Mouse (Mus musculus) left cerebral cortex, postnatal 10 days (tissue): ENCODE measurements around the gene Sbpl. TPM values are rescaled to one million over a fixed set of nuclear protein-coding genes. Genes with fewer than 3 reads are reported as not detected.

Source experiments
- DNase-seq, 2 experiments: peaks; one replicate each; pipeline ENCODE4 v3.0.0; 2021 to 2022; ENCODE audit warnings: low spot score in 2 of 2, mixed read lengths in 1 of 2; ENCODE audit errors: extremely low spot score in 1 of 2
- intact Hi-C: fragments of 180-260 bp; cut with DNase I; formaldehyde crosslinking; loops from one replicate; pipeline ENCODE4 v1.15.1; 2025
- total RNA-seq, 2 experiments: library from RNA; stranded (reverse); gene quantifications; 2 replicates each; pipeline ENCODE4 v1.2.3; 2021

The Sbpl gene
- total RNA-seq, result not detected

DNA sequence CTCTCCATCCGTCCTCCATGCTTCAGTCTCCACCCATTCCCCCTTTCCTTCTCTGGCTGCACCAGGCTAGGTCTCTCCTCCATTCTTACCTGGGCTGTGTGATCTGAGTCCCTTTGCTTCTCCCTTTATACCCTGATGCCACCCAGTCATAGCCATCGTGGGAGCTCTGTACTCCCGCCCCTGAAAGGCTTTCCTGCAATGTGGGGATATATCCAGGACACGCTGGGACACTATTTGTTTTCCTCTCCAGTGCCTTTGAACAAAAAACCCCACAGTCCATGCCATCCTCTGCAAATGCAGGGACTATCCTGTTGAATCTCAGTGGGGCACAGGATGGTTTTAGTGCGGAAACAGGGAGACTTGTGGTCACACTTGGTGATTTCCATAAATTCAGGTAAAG lies at the start of gene Sbpl:
Gene Sbpl, minus strand, starts transcription at position 101 of the 400 bp plus-strand sequence.
- intact Hi-C loops, result no loop called here
- DNase-seq, result no peak

DNA sequence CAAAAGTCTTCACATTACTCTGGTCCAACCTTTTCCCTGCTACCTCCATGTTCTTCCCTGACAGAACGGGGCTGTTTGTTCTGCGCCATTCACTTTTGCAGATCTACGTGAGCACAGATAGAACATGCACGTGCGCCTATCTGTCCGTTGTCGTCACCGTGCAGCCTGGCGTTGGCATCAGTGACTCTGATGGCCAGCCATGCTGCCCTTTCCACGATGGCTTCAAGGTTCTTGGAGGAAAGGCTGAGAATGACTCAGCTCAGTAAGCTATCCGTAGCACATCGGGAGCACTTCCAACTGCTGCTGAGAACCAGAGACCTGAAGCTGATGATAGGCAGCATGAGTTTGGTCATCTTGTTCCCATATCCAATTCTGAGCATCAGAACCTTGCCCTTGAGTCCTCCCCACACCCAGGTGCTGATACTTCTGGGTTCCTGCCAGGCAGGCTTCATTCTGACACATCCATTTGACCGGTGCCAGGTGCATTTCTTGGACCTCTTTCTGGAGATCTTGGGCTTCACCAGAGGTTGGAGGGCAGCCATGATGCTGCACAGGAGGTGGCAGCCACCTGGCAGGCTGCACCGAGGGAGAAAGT lies 49.1 kb upstream of the Sbpl start:
- no peak for DNase-seq
- intact Hi-C loops, result no loop called here

DNA sequence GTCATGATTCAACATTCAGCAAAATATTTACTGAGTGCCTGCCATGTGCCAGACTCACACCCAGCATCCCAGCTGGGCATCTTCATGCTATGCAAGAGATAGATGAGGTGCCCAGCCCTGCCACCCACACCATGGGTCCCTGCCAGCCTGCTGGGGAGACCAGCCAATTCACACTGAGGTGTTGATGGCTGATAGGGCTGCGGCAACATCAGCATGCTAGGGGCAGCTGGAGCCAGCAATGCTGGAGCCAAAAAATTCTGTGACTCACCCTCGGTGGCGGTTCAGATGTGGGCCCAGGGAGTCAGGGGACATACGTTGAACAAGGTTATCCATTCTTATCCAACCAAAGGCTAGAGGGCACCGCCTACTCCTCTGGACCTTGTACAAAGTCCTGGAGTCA lies 45.3 kb upstream of the Sbpl start:
- intact Hi-C loops, result no loop called here
- DNase-seq, result peak; percentile 51 to 81

DNA sequence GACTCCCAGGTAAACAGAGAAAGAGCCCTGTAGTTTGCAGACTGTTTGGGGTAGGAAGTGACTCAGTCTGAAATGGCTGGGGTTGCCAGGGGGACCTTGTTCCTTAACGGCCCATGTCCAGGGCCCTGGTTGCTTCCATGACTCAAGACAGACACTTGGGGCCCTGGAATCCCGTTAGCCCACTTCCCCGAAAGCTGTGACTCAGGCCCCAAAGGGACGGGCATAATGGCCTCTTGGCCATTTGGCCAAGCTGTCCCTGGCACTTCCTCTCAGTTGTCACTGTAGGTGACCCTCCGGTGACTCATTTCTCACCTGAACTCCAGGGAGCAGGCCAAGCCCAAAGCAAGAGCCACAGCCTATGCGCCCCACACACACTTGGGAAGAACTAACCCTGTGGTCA lies 43.3 kb upstream of the Sbpl start:
- peak in 1 of 2 experiments; percentile 12 for DNase-seq
- intact Hi-C loops, result no loop called here

DNA sequence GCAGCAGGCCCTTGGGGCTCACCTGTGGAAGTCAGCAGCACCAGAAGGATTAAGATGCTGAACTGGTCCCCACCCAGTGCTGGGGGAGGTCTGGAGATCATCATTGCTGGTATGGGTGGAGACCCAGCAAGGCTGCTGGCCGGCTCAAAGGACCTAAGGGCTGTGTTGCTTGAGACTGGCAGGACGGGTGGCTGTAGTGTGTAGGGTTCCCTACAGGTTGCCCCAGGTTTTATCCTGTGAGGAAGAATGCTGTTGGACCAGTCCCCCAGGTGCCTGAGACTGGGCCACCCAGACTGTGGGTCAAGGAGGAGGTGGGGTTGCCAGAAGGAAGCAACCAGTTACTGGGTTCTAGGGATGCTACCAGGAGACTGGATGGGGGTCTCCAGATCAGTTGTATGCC lies 42.8 kb upstream of the Sbpl start, which contains the start of gene Prss22:
Gene Prss22, minus strand, starts transcription at position 200 of the 400 bp plus-strand sequence.
- intact Hi-C loops, result no loop called here
- DNase-seq, result peak in 1 of 2 experiments; percentile 17

DNA sequence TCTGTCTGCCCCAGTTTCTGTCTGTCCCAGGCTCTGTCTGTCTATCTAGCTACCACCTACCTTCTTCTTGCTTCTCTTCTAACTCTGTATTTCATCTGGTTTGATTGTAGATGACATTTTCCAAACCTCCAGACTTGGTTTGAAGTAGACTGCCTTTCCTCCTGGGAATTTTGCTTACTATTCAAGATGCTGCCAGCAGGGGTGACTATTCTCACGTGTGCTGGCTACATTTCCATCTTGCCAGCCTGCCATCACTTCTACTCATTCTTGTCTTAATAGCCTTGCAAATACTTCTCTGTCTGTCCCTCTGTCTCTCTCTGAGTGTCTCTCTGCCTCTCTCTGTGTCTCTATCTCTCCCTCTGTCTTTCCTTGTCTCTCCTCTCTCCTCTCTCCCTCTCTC lies 40.3 kb upstream of the Sbpl start:
- DNase-seq, result no peak
- intact Hi-C loops, result no loop called here

DNA sequence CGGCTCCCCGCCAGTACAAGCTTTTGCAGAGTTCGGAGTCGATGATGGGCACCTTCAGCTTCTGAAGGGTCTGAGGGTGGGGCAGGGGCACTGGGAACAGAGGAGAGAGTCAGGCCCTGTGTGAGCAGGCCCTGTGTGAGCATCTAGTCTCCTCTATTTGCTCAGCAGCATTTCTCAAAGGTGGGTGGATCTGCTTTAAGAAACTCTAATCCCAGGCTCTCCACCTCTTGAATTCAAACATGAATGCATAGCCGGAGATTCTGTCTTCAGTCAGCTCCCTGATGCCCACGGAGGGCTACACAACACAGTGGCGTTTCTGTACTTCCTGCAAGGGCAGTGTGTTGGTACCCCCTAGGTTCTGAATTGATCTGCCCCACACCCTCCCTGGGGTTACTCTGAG lies 39.6 kb upstream of the Sbpl start:
- intact Hi-C loops, result no loop called here
- peak in 1 of 2 experiments; percentile 25 for DNase-seq

DNA sequence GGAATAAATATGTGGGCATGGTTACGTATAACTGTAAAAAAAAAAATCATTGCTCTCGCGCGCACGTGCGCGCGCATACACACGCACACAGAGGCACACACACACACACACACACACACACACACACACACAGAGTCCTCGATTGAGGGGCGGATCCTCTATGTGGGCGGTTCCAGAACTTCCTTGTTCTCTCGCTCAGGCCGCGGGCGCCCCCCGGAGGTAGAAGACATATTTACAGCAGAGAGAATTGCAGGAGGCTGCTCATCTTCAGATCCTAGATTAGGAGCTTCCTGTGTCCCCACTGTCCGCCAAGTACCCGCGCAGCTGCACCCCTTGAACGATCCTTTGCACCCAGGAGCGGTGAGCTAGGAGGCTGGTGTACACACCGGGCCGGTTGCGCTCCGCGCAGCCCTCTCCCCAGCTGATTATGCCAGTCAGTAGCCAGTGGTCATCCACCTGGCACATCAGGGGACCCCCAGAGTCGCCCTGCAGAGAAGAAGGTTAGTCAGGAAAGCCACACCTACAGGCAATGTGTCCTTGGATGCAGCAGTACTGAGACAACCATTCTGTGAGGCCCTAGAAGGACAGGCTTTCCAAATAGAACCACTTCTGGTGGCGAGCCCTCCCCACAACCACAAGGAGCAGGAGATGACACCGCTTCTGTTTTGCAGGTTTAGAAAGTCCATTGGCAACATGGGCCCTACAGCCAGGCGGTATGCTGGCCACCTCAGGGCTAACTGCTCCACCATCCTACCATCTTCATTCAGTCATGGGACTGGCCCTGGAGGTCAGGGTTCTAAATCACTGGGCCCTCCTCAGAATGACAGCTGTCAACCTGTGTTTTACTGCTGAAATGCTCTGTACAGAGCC lies 38.7 kb upstream of the Sbpl start:
- DNase-seq, result peak; percentile 93 to 95
- intact Hi-C loops, result no loop called here

DNA sequence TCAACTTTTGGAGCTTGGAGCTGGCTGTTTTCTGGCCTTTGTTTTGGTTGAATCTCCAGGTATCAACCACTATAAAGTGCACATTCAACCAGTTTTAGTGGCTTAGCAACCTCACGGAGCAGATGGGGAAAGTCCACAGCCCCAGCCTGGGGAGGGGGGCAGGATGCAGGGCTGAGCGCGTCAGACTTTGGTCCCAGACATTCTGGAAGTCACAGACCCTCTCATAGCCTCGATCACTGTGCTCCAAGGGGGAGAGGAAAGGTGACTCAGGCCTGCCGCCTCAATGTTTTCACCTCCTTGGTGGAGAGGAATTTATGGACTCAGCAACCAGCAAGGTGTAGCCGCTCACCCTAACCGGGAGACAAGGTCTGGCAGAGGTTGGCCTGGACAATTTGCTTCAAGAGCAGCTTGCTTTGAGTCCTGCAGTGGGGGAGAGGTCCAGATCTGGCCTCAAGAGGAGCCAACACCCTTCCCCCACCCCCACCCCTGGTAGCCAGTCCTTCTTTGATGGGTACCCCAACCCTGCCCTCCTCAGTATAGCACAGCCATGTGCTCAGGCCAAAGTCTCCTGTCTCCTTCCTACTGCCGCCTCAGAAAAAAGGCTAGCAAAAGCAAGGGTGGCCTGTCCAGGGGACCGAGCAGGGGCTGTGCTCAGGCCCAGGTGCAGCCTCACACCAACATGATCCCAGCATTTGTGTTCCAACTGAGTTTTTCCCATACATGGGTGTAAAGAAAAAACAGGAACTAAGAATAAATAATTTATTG lies 37.9 kb upstream of the Sbpl start:
- DNase-seq, result peak in 1 of 2 experiments; percentile 26
- intact Hi-C loops, result no loop called here

DNA sequence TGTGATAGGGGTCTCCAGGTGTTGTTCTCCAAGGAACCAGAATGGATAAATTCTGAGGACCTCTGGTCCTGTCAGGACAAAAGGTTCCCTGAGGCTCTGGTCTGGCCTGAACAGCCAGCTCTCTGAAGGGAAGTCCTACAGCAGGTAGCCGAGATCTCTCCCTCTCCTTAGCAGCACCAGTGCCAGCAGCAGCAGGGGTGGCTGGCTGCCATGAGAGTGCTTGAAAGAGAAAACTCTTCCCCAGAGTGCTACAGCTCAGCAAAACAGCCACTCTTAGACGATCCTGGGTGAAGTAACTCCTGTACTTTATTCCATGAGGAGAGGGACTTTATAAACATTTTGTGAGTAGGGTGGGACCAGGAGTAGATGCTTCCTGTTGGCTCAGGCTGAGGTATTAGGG lies 34.7 kb upstream of the Sbpl start:
- peak in 1 of 2 experiments; percentile 56 for DNase-seq
- intact Hi-C loops, result no loop called here

DNA sequence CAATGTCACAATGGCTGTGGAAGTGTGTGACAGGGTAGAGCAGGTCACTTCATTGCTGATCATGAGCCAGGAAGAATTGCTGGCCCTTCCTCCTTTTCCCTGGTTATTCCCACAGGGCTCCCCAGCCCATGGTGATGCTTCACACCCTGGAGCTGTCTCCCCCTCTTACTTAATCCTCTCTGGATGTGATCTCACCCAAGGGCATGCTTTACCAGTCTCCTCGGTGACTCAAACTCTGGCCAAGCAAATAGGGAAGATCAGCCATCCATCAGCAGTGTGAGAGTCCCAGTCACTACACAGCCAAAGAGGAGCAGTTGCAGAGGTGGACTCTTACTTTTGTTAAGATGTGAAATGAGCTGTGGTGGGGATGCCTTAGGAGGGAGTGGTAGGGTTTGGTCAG lies 29.9 kb upstream of the Sbpl start:
- no peak for DNase-seq
- intact Hi-C loops, result no loop called here

DNA sequence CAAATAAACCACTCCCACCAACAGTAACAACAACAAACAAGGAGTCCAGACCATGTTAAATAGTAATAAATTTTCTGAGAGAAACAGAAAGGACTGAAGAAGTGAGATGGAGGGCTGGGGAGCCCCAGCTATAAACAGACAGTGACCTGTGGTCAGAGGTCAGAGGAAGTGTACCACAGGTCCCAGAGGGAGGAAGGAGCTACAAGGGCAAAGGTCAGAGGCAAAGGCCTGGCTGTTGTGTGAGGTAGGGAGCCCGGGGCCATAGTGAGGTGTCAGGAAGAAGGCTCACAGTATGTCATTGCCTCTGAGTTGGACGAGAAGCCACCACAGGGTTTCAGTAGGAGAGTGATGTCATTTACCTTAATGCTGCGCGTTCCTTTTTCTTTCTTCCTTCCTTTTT lies 27.8 kb upstream of the Sbpl start:
- DNase-seq, result peak in 1 of 2 experiments; percentile 15
- intact Hi-C loops, result no loop called here

DNA sequence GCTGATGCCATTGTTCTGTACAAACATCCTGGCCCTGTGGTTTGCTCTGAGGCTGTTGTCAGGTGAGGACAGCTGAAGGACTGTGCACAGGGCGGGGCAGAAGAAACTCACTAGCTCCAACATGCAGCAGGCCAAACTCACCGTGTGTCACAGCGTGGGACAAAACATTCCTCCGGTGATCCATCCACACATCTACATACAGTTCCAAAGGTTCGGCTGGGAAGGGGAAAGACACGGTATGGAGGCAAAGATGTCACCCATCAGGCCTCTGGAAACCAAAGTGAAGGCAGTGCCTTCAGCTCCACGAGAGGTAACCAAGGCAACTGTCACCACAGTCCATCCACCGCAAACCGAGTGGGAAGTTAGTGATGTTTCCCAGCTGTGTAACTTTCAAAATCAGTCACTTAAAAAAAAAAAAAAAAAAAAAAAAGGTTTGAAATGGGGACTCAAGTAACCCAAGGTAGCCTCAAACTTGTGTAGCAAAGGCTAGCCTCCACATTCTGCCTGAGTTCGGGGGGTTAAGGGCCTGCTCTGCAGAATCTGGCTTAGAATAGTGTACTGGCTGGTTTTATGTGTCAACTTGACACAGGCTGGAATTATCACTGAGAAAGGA lies 25.3 kb upstream of the Sbpl start, which contains the start of gene Prss30:
Gene Prss30, minus strand, starts transcription at position 270 of the 613 bp plus-strand sequence.
- intact Hi-C loops, result no loop called here
- peak in 1 of 2 experiments; percentile 12 for DNase-seq

DNA sequence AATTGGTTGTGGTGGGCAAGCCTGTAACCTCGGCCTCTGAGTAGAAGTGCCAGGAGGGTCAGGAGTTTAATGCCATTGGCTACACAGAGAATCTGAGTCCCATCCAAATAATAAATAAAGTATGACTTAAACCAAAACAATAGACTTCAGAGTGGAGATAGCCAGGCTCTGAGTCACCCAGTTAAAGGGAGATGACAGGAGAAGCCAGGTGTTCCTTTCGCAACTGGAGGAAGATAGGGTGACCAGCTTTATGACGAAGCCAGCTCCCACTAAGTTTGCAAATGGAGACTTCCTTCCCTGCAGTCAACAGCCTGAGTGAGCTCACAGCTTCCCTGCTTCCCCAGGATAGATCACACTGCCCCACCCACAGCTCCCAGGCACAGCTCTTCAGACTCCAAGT lies 24.4 kb upstream of the Sbpl start:
- DNase-seq, result peak in 1 of 2 experiments; percentile 10
- intact Hi-C loops, result no loop called here

DNA sequence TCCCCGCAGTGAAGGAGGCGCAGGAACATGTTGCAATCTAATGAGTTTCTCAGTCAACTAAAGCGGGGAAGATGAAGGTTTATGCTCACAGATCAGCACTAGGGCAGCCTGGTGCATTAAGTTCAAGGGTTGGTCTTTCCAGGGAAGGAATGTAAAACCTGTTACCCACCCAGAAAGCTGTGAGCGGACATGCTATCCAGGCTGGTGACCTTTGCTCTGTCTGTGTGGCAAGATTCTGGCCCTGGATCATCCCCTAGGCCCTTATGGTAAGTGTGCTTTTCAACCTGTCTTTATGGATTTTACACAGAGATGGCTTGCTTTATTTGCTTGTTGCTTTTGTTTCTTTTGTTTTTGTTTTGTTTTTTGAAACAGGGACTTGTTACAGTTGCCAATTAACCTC lies 21.6 kb upstream of the Sbpl start:
- DNase-seq, result no peak
- intact Hi-C loops, result no loop called here

DNA sequence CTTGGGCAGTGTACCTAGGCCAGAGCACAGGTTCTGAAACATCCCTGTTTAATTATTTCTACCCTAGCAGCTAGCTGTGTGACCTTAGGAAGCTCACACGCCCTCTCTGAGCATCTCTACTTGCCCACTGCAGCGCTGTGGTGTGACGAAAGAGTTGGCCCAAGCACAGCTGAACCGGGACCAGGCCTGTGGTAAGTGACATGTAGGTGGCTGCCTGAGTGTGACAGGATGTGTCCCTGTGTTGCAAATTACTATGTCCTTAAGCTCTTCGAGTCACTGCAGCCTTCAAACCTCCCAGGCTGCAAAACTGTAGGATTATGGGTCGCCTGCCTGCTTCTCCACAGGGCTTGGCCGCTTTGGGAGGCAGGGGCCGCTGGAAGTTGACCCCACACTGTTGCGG lies 16.2 kb upstream of the Sbpl start:
- DNase-seq, result peak in 1 of 2 experiments; percentile 12

DNA sequence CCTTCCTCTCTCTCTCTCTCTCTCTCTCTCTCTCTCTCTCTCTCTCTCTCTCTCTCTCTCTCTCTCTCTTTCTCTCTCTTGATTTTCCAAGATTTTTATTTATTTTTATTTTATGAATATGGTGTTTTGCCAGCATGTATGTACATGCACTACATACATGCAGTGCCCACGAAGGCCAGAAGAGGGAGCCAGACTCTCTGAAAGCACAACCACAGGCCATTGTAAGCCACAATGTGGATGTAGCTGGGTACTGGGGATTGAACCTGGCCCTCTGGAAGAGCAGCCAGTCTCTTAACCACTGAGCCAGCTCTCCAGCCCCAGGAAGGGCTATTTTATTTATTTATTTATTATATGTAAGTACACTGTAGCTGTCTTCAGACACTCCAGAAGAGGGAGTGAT lies 14.2 kb upstream of the Sbpl start:
- DNase-seq, result peak; percentile 42 to 77
- intact Hi-C loops, result no loop called here

More for the DNA sequence above, 16.2 kb upstream of the Sbpl start:
- intact Hi-C loops, result no loop called here

DNA sequence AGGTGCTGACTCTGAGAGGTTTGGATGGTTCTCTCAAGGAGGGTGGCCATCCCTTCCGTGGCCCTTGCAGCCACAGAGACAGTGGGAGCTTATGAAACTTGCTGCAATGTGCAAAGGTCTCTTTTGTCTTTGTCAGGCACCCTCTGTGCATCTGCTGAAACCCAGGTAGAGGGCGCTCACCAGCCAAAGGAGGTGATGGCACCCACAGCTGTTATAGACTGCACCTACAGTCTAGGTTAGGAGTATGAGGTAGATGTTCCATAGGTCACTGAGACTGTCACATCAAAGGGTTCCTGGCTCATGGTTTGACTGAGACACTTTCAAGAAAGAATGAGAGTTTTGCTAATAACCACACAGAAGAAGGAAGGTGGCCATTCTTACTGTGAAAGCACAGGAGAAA lies 13.7 kb upstream of the Sbpl start:
- intact Hi-C loops, result no loop called here
- DNase-seq, result no peak
